Mouse (Mus musculus) forebrain, embryonic 13.5 days (tissue): ENCODE results near the gene Homez. TPM values are rescaled to one million over a fixed set of nuclear protein-coding genes. Genes with fewer than 3 reads are reported as not detected.

Experiments used
- ATAC-seq: fragments of 200-750 bp; cut with Nextera tagmentation; 2 replicates; pipeline ENCODE4 v1.8.0; 2017
- H3K27ac ChIP-seq: fragments of 300-500 bp; sonication (generic); 2 replicates; pipeline ENCODE4 v1.5.1; 2015; ENCODE audit warnings: inconsistent platforms, mild to moderate bottlenecking, moderate library complexity
- H3K27me3 ChIP-seq: fragments of 300-500 bp; sonication (generic); 2 replicates; pipeline ENCODE4 v1.6.1; 2015; ENCODE audit warnings: mild to moderate bottlenecking, inconsistent platforms
- H3K36me3 ChIP-seq: fragments of 300-500 bp; sonication (generic); 2 replicates; pipeline ENCODE4 v1.6.1; 2015; ENCODE audit warnings: mild to moderate bottlenecking, inconsistent platforms; ENCODE audit not compliant: poor library complexity, severe bottlenecking
- H3K4me1 ChIP-seq: fragments of 300-500 bp; sonication (generic); 2 replicates; pipeline ENCODE4 v1.6.1; 2015; ENCODE audit warnings: inconsistent platforms
- H3K4me2 ChIP-seq: fragments of 300-500 bp; sonication (generic); 2 replicates; pipeline ENCODE4 v1.6.1; 2015; ENCODE audit warnings: inconsistent platforms, mild to moderate bottlenecking, moderate library complexity
- H3K4me3 ChIP-seq: fragments of 300-500 bp; sonication (generic); 2 replicates; pipeline ENCODE4 v1.5.1; 2015; ENCODE audit warnings: mild to moderate bottlenecking, inconsistent platforms
- H3K9ac ChIP-seq: fragments of 300-500 bp; sonication (generic); 2 replicates; pipeline ENCODE4 v1.6.1; 2015; ENCODE audit warnings: mild to moderate bottlenecking, inconsistent platforms
- H3K9me3 ChIP-seq: fragments of 300-500 bp; sonication (generic); replicated peaks from 2 replicates; pipeline ENCODE4 v1.6.1; 2016; ENCODE audit warnings: inconsistent platforms
- WGBS: fragments of 180-500 bp; shearing (Covaris S2); methylation state at CpG from one replicate; pipeline ENCODE4 v1.1.7; 2015; 5-methylcytosine and 5-hydroxymethylcytosine counted together
- polyA plus RNA-seq: library from polyadenylated mRNA; unstranded; fragments of >200 nt; fragmentation: Nextera tagmentation; extraction: Ambion mirVana; gene quantifications from 2 replicates; pipeline ENCODE4 v1.2.1, GENCODE M21; 2015

The Homez gene
- polyA plus RNA-seq, 1 experiment from 2014 or later = 11.9 TPM

DNA sequence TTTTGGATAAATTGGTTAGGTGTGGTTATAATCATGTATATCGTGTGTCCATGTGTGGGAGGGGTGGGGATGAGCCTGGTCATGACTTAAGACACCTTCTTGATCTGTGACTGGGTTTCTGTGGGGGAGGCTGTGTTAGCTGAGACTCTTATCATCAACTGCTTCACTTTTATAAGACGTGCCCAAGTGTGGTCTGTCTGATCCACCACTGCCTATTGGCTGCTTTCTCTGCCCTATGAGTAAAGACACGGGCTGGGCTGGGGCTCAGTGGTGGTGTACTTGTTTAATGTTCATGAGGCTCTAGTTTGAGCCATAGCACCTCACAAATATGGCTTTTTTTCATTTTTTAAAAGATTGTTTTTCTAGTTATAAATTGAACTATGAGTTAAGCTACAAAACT lies 55.0 kb downstream of the Homez start:
- Histone ChIP-seq H3K4me2 (no peak overlapping the region), H3K4me1 (no peaks in the 10 kb centered on the region), H3K27me3 (no peaks in the 10 kb centered on the region), H3K9ac (no peak overlapping the region), H3K27ac (no peak overlapping the region), H3K36me3 (no peaks in the 10 kb centered on the region), H3K4me3 (no peak overlapping the region), H3K9me3 (no peaks in the 10 kb centered on the region)
- 65% methylated on average over 3 of the region's 3 CpGs for whole genome bisulfite sequencing
- ATAC-seq = no peak

GRCm38 (mm10) chr14:54813991-54814390 lies 56.8 kb downstream of the Homez start, which contains the start of gene Rnf212b:
Rnf212b (plus strand) TSS chr14:54814141.
- 88% methylated on average over 29 of the region's 29 CpGs for WGBS
- Histone ChIP-seq H3K9me3 (no peaks in the 10 kb centered on the region), H3K27ac (no peak within 1 kb of the TSS), H3K36me3 (no peaks in the 10 kb centered on the region), H3K9ac (no peak within 1 kb of the TSS), H3K4me2 (no peak within 1 kb of the TSS), H3K4me3 (no peak within 1 kb of the TSS), H3K27me3 (no peaks in the 10 kb centered on the region), H3K4me1 (no peaks in the 10 kb centered on the region)
- ATAC-seq = no peak

DNA sequence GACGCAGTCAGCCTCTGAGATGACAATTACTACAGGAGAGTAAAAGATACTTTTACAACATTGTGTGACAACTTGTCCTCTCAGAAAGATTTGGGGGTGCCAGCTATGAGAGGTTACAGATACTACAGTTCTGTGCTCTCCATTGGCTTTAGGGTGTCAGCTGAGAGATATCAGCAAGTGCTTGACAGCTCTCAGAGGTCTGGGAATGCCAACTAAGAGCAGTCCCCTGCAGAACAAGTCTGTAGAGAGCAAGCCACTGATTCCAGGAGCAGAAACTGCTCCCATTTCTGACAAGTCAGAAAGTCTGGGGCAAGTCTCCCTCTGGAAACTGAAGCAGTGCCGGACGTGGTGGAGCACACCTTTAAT lies 61.1 kb downstream of the Homez start:
- H3K27me3 ChIP-seq = no peaks in the 10 kb centered on the region
- no peaks in the 10 kb centered on the region for H3K9me3 ChIP-seq
- ATAC-seq = no peak
- H3K4me3 ChIP-seq = no peak overlapping the region
- no peak overlapping the region for H3K9ac ChIP-seq
- WGBS = 89% methylated on average over 3 of the region's 3 CpGs
- H3K27ac ChIP-seq = no peak overlapping the region
- no peaks in the 10 kb centered on the region for H3K4me1 ChIP-seq
- no peaks in the 10 kb centered on the region for H3K36me3 ChIP-seq
- H3K4me2 ChIP-seq = no peak overlapping the region

GRCm38 (mm10) chr14:54808718-54809667 lies 61.8 kb downstream of the Homez start:
- no peaks in the 10 kb centered on the region for H3K4me1 ChIP-seq

GRCm38 (mm10) chr14:54806124-54806523 lies 64.6 kb downstream of the Homez start:
- H3K9ac ChIP-seq = no peak overlapping the region
- no peaks in the 10 kb centered on the region for H3K27me3 ChIP-seq
- H3K9me3 ChIP-seq = no peaks in the 10 kb centered on the region
- H3K27ac ChIP-seq = no peak overlapping the region
- ATAC-seq = no peak
- no peaks in the 10 kb centered on the region for H3K4me1 ChIP-seq
- H3K4me3 ChIP-seq = no peak overlapping the region
- no peaks in the 10 kb centered on the region for H3K36me3 ChIP-seq
- no peak overlapping the region for H3K4me2 ChIP-seq
- 90% methylated on average over 4 of the region's 4 CpGs for whole genome bisulfite sequencing

More at GRCm38 (mm10) chr14:54808718-54809667, 61.8 kb downstream of the Homez start:
- no peak overlapping the region for H3K4me3 ChIP-seq
- WGBS = 85% methylated on average over 4 of the region's 4 CpGs
- H3K36me3 ChIP-seq = no peaks in the 10 kb centered on the region
- H3K27me3 ChIP-seq = no peaks in the 10 kb centered on the region
- no peaks in the 10 kb centered on the region for H3K9me3 ChIP-seq
- no peak overlapping the region for H3K27ac ChIP-seq
- ATAC-seq = no peak
- no peak overlapping the region for H3K4me2 ChIP-seq
- H3K9ac ChIP-seq = no peak overlapping the region

Other genes with a start within 250 kb of the Homez start
- gene Psmb11, start 249.5 kb downstream of the Homez start, polyA plus RNA-seq = 0.04 TPM in 1 of 2 replicates, not detected in the other
- gene Gm17606, start 230.0 kb downstream of the Homez start, polyA plus RNA-seq = not detected in 2 replicates
- gene Cdh24, start 229.6 kb downstream of the Homez start, polyA plus RNA-seq = 7.1 and 8.0 TPM in 2 replicates
- gene 1700123O20Rik, start 184.7 kb downstream of the Homez start, polyA plus RNA-seq = 84.6 and 87.5 TPM in 2 replicates
- gene Acin1, start 184.0 kb downstream of the Homez start, polyA plus RNA-seq = 191 and 216 TPM in 2 replicates
- 0.15 TPM in 1 of 2 replicates, not detected in the other for gene Gm29776, start 172.1 kb downstream of the Homez start, polyA plus RNA-seq
- not detected in 2 replicates for gene Cebpe, start 158.8 kb downstream of the Homez start, polyA plus RNA-seq
- 3.2 and 3.5 TPM in 2 replicates for gene Slc7a8, start 89.0 kb downstream of the Homez start, polyA plus RNA-seq
- gene Rnf212b, start 56.8 kb downstream of the Homez start, polyA plus RNA-seq = not detected in 2 replicates
- gene Ppp1r3e, start 6.6 kb upstream of the Homez start, polyA plus RNA-seq = 1.4 and 2.0 TPM in 2 replicates
- 3.4 and 4.1 TPM in 2 replicates for gene Bcl2l2, start 12.4 kb upstream of the Homez start, polyA plus RNA-seq
- 0.30 TPM in 1 of 2 replicates, not detected in the other for gene Gm20521, start 12.5 kb upstream of the Homez start, polyA plus RNA-seq
- 167 and 171 TPM in 2 replicates for gene Pabpn1, start 21.5 kb upstream of the Homez start, polyA plus RNA-seq
- 90.8 and 102 TPM in 2 replicates for gene Slc22a17, start 42.2 kb upstream of the Homez start, polyA plus RNA-seq
- 28.2 and 30.5 TPM in 2 replicates for gene Efs, start 55.2 kb upstream of the Homez start, polyA plus RNA-seq
- gene Il25, start 61.7 kb upstream of the Homez start, polyA plus RNA-seq = 0.23 and 0.52 TPM in 2 replicates
- gene Cmtm5, start 65.3 kb upstream of the Homez start, polyA plus RNA-seq = 0.69 and 0.85 TPM in 2 replicates
- 0.32 and 0.91 TPM in 2 replicates for gene Myh6, start 96.0 kb upstream of the Homez start, polyA plus RNA-seq
- gene Gm17428, start 106.0 kb upstream of the Homez start, polyA plus RNA-seq = not detected in 2 replicates
- 2.5 and 7.0 TPM in 2 replicates for gene Myh7, start 123.7 kb upstream of the Homez start, polyA plus RNA-seq
- 81.2 and 86.4 TPM in 2 replicates for gene Ngdn, start 144.5 kb upstream of the Homez start, polyA plus RNA-seq
- gene Zfhx2, start 221.4 kb upstream of the Homez start, polyA plus RNA-seq = 26.7 and 28.0 TPM in 2 replicates
- 39.0 and 42.0 TPM in 2 replicates for gene Thtpa, start 223.8 kb upstream of the Homez start, polyA plus RNA-seq
- gene Ap1g2, start 235.6 kb upstream of the Homez start, polyA plus RNA-seq = 9.7 and 9.8 TPM in 2 replicates
- 17.5 and 17.7 TPM in 2 replicates for gene Jph4, start 246.0 kb upstream of the Homez start, polyA plus RNA-seq